Mouse (Mus musculus): ENCODE data around the gene Ubxn7. TPM values are rescaled to one million over a fixed set of nuclear protein-coding genes. Genes with fewer than 3 reads are reported as not detected.

Ubxn7 gene
- total and polyA plus RNA-seq, 2 experiments: 2.1 to 36.8 TPM

DNA sequence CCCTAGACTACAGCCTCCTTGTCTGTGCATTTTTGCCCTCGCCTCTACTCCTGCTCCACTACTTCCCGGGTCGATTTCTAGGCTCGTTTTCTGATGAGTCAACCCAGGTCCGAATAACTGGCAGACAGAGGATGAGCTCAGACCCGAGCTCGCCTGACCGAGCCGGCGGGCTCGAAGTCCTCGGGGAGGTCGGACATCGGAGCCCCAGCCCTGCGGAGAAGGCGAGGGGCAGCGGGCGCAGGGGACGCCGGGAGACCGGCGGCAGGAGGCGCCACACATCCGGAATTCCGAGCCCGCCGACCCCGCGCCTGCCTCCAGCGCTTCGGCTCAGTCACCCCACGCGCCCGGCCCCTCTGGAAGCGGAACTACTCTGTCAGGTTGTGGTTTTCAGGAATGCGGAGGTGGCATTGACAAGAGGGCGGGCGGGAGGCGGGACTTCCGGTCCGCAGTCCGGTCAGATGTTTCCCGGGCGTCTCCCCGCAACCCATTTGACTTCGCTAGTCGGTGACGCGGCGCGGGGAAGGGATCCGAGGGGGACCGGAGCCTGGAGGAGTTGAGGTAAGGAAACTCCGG lies 98.5 kb downstream of the Ubxn7 start, which contains the start of gene Pcyt1a:
Pcyt1a (plus strand) TSS at position 448 of the 573 bp plus-strand sequence.
- no peaks in the 10 kb centered on the region for H3K36me3 ChIP-seq (ENCODE audit: control insufficient read depth, insufficient read depth, low read length)
- H3K27me3 ChIP-seq (ENCODE audit: control insufficient read depth, insufficient read depth, low read length): no peaks in the 10 kb centered on the region
- peaks cover 3% of the 10 kb centered on the region; the same call in 1 of the 2 replicates for H3K79me2 ChIP-seq (ENCODE audit: control insufficient read depth, insufficient read depth, low read length)
- peaks cover 10% of the 10 kb centered on the region for H3K4me1 ChIP-seq (ENCODE audit: control insufficient read depth, insufficient read depth, low read length)
- WGBS: under 1% methylated on average over 54 of the region's 54 CpGs
- H3K4me3 ChIP-seq (ENCODE audit: insufficient read depth, low read depth, low read length): peak within 1 kb of the TSS; percentile 88
- peak within 1 kb of the TSS; percentile 95 for H3K27ac ChIP-seq (replicated peaks; ENCODE audit: insufficient read depth, low read depth, low read length)
- H3K9ac ChIP-seq (ENCODE audit: low read depth, low read length): peak within 1 kb of the TSS; percentile 93
- DNase-seq (ENCODE audit: extremely low read depth, low read depth, low spot score): peak; percentile 87
- peak; percentile 21; the same call in 1 of the 2 replicates for TF ChIP-seq CTCF (IDR thresholded peaks at IDR 0.05; ENCODE audit: low read depth, low read length)
- TF ChIP-seq POLR2A (IDR thresholded peaks at IDR 0.05; ENCODE audit: extremely low read depth, insufficient read depth, low read length): peak; percentile 85; the same call in 1 of the 2 replicates

DNA sequence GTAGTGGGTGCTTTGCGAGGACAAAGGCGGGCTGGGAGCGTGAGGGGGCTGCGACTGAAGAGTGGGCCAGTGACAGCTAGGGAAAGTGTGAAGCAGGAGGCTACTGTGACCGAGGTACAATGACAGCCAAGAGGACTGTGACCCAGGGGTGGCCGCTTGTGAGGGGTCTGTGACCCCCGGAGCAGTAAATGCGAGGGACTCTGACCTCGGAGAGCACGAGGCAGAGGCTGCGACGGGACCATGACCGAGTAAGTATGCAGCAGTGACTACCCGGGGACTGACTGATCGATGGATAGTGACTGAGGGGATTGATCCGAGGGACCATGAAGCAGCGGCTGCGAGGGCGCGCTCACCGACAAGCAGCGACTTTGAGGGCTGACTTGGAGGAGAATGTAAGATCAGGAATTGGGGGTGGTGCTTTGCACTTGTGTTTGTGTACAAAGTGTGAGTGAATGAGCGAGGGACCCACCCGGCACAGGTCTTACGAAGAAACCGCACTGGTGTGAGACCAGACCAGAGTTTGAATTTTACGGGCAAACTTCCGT lies 99.1 kb downstream of the Ubxn7 start:
- H3K27me3 ChIP-seq (ENCODE audit: control insufficient read depth, insufficient read depth, low read length): no peaks in the 10 kb centered on the region
- TF ChIP-seq POLR2A (IDR thresholded peaks at IDR 0.05; ENCODE audit: extremely low read depth, insufficient read depth, low read length): no peak
- no peak for TF ChIP-seq CTCF (IDR thresholded peaks at IDR 0.05; ENCODE audit: low read depth, low read length)

DNA sequence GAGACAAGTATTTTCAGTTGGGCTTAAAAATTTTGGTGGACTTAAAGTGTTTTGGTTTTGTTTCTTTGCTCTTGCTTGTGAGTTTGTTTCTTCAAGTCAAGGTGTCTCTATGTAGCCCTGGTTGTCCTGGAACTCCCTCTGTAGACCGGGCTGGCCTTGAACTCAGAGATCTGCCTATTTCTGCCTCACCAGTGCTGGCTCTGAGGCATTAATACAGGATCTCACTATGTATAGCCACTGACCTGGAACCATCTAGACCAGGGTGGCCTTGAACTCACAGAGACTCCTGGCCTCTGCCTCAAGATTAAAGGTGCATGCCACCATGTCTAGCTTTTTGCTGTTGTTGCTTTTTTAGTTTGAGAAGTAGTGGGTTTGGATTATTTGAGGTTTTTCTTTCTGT lies 99.9 kb downstream of the Ubxn7 start:
- peaks cover 12% of the 10 kb centered on the region for H3K4me1 ChIP-seq (ENCODE audit: control insufficient read depth, insufficient read depth, low read length)
- TF ChIP-seq POLR2A (IDR thresholded peaks at IDR 0.05; ENCODE audit: extremely low read depth, insufficient read depth, low read length): no peak
- TF ChIP-seq CTCF (IDR thresholded peaks at IDR 0.05; ENCODE audit: low read depth, low read length): no peak
- no peak for DNase-seq (ENCODE audit: extremely low read depth, low read depth, low spot score)
- H3K9ac ChIP-seq (ENCODE audit: low read depth, low read length): no peak overlapping the region
- H3K36me3 ChIP-seq (ENCODE audit: control insufficient read depth, insufficient read depth, low read length): no peaks in the 10 kb centered on the region; the same call in 1 of the 2 replicates
- no peaks in the 10 kb centered on the region for H3K27me3 ChIP-seq (ENCODE audit: control insufficient read depth, insufficient read depth, low read length)
- H3K79me2 ChIP-seq (ENCODE audit: control insufficient read depth, insufficient read depth, low read length): peaks cover 9% of the 10 kb centered on the region; the same call in 1 of the 2 replicates
- peak overlapping the region; percentile 88; the same call in 1 of the 2 replicates for H3K4me3 ChIP-seq (ENCODE audit: insufficient read depth, low read depth, low read length)
- WGBS: 74% methylated on average over 1 of the region's 1 CpGs
- H3K27ac ChIP-seq (replicated peaks; ENCODE audit: insufficient read depth, low read depth, low read length): peak overlapping the region; percentile 29

More for the DNA sequence above, 99.1 kb downstream of the Ubxn7 start:
- WGBS: under 1% methylated on average over 28 of the region's 28 CpGs
- Histone ChIP-seq H3K9ac (ENCODE audit: low read depth, low read length) (peak overlapping the region; percentile 93), H3K27ac (replicated peaks; ENCODE audit: insufficient read depth, low read depth, low read length) (peak overlapping the region; percentile 95), H3K36me3 (ENCODE audit: control insufficient read depth, insufficient read depth, low read length) (no peaks in the 10 kb centered on the region), H3K79me2 (ENCODE audit: control insufficient read depth, insufficient read depth, low read length) (peaks cover 5% of the 10 kb centered on the region; the same call in 1 of the 2 replicates), H3K4me1 (ENCODE audit: control insufficient read depth, insufficient read depth, low read length) (peaks cover 12% of the 10 kb centered on the region), H3K4me3 (ENCODE audit: insufficient read depth, low read depth, low read length) (peak overlapping the region; percentile 88)
- DNase-seq (ENCODE audit: extremely low read depth, low read depth, low spot score): peak; percentile 75

DNA sequence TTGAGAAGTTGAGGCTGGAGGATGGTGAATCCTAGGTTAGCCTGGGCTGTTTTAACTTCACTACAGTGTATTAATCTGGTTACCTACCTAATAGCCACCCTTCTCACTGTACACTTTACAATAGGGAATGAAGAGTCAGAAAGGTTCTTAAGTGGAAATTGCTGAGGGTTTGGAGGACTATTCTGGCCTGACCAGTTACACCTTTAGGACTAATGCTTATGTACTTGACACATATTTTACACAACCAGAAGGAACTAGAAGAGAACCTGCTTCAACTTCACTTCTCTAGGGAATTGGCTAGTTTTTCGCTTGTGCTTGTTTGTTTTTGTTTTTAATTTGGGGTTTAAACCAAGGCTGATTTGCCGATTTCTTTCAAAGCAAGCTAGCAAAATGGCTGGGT lies 101.1 kb downstream of the Ubxn7 start:
- H3K9ac ChIP-seq (ENCODE audit: low read depth, low read length): no peak overlapping the region
- no peak for DNase-seq (ENCODE audit: extremely low read depth, low read depth, low spot score)
- H3K36me3 ChIP-seq (ENCODE audit: control insufficient read depth, insufficient read depth, low read length): no peaks in the 10 kb centered on the region; the same call in 1 of the 2 replicates
- H3K79me2 ChIP-seq (ENCODE audit: control insufficient read depth, insufficient read depth, low read length): peaks cover 10% of the 10 kb centered on the region; the same call in 1 of the 2 replicates
- H3K4me3 ChIP-seq (ENCODE audit: insufficient read depth, low read depth, low read length): no peak overlapping the region
- H3K27me3 ChIP-seq (ENCODE audit: control insufficient read depth, insufficient read depth, low read length): no peaks in the 10 kb centered on the region
- TF ChIP-seq CTCF (IDR thresholded peaks at IDR 0.05; ENCODE audit: low read depth, low read length): no peak
- WGBS: 84% methylated on average over 2 of the region's 2 CpGs
- H3K27ac ChIP-seq (replicated peaks; ENCODE audit: insufficient read depth, low read depth, low read length): no peak overlapping the region
- peaks cover 15% of the 10 kb centered on the region for H3K4me1 ChIP-seq (ENCODE audit: control insufficient read depth, insufficient read depth, low read length)

DNA sequence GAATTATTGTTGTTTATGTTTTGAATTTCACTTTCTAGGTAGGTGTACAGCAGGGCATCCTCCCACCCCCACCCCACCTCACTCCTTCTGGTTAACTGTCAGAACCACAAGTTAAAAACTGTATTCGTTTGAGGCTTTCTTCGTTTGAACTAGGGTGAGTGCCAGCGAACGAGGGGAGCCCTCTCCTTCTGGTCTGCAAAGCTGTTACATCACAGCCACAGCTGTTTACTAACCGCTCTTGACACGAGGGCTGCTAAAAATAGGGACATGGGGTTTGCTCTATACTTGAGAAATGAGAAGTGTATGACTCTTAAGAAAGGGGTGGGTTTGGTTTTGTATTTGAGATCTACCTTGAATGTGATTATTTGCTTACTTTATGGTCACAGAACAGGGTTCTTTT lies 102.0 kb downstream of the Ubxn7 start:
- Histone ChIP-seq H3K4me1 (ENCODE audit: control insufficient read depth, insufficient read depth, low read length) (peaks cover 15% of the 10 kb centered on the region), H3K27ac (replicated peaks; ENCODE audit: insufficient read depth, low read depth, low read length) (peak overlapping the region; percentile 89; the same call in 1 of the 2 replicates)
- DNase-seq (ENCODE audit: extremely low read depth, low read depth, low spot score): peak; percentile 82

More for the DNA sequence above, 102.0 kb downstream of the Ubxn7 start:
- Histone ChIP-seq H3K27me3 (ENCODE audit: control insufficient read depth, insufficient read depth, low read length) (no peaks in the 10 kb centered on the region), H3K36me3 (ENCODE audit: control insufficient read depth, insufficient read depth, low read length) (no peaks in the 10 kb centered on the region; the same call in 1 of the 2 replicates), H3K9ac (ENCODE audit: low read depth, low read length) (no peak overlapping the region), H3K4me3 (ENCODE audit: insufficient read depth, low read depth, low read length) (no peak overlapping the region), H3K79me2 (ENCODE audit: control insufficient read depth, insufficient read depth, low read length) (peaks cover 12% of the 10 kb centered on the region; the same call in 1 of the 2 replicates)
- 9% methylated on average over 6 of the region's 6 CpGs for WGBS
- TF ChIP-seq POLR2A (IDR thresholded peaks at IDR 0.05; ENCODE audit: extremely low read depth, insufficient read depth, low read length) (no peak), CTCF (IDR thresholded peaks at IDR 0.05; ENCODE audit: low read depth, low read length) (no peak)
